Mouse (Mus musculus): ENCODE data around the gene Rassf7. TPM values are rescaled to one million over a fixed set of nuclear protein-coding genes. Genes with fewer than 3 reads are reported as not detected.
A peak's percentile ranks its signal among the peaks of the same experiment; 100 is the strongest.

Gene Rassf7
- polyA plus RNA-seq, 1 experiment from 2014 or later = 27.4 TPM

- H3K4me3 ChIP-seq = no peak overlapping the region
- no peaks in the 10 kb centered on the region for H3K27me3 ChIP-seq
- H3K27ac ChIP-seq = no peak overlapping the region
- no peak overlapping the region for H3K9ac ChIP-seq
- H3K4me1 ChIP-seq (replicated peaks) = no peaks in the 10 kb centered on the region
- ATAC-seq (ENCODE audit: low FRiP score) = no peak
- H3K9me3 ChIP-seq = no peaks in the 10 kb centered on the region
- no peaks in the 10 kb centered on the region for H3K36me3 ChIP-seq
- WGBS = 96% methylated on average over 5 of the region's 5 CpGs
- no peak overlapping the region for H3K4me2 ChIP-seq
These were observed 10.2 kb upstream of the Rassf7 start for GRCm38 (mm10) chr7:141205504-141205903.

- no peaks in the 10 kb centered on the region for H3K36me3 ChIP-seq
- no peak overlapping the region for H3K9ac ChIP-seq
- no peak overlapping the region for H3K4me3 ChIP-seq
- no peaks in the 10 kb centered on the region for H3K4me1 ChIP-seq (replicated peaks)
- no peak overlapping the region for H3K4me2 ChIP-seq
- no peak overlapping the region for H3K27ac ChIP-seq
- 95% methylated on average over 18 of the region's 18 CpGs for WGBS
- no peaks in the 10 kb centered on the region for H3K9me3 ChIP-seq
- ATAC-seq (ENCODE audit: low FRiP score) = no peak
- no peaks in the 10 kb centered on the region for H3K27me3 ChIP-seq
These were observed 9.3 kb upstream of the Rassf7 start for GRCm38 (mm10) chr7:141206182-141206937.

GRCm38 (mm10) chr7:141209526-141209925 is 6.1 kb upstream of the Rassf7 start:
- H3K27me3 ChIP-seq = no peaks in the 10 kb centered on the region
- no peak overlapping the region for H3K27ac ChIP-seq
- 0 out of 2 replicates have a peak, but pooled peaks cover 3% of the 10 kb centered on the region for H3K4me1 ChIP-seq (replicated peaks)
- no peak for ATAC-seq (ENCODE audit: low FRiP score)
- no peak overlapping the region for H3K4me2 ChIP-seq
- WGBS = 73% methylated on average over 3 of the region's 3 CpGs
- H3K9me3 ChIP-seq = no peaks in the 10 kb centered on the region
- H3K36me3 ChIP-seq = no peaks in the 10 kb centered on the region
- no peak overlapping the region for H3K4me3 ChIP-seq
- H3K9ac ChIP-seq = peak overlapping the region; percentile 43; the same call in 1 of the 2 replicates

GRCm38 (mm10) chr7:141210137-141210536 is 5.5 kb upstream of the Rassf7 start:
- H3K36me3 ChIP-seq = no peaks in the 10 kb centered on the region
- H3K4me1 ChIP-seq (replicated peaks) = peaks cover 9% of the 10 kb centered on the region
- H3K27ac ChIP-seq = no peak overlapping the region
- H3K4me2 ChIP-seq = no peak overlapping the region
- H3K4me3 ChIP-seq = no peak overlapping the region
- H3K9ac ChIP-seq = no peak overlapping the region
- no peak for ATAC-seq (ENCODE audit: low FRiP score)
- no peaks in the 10 kb centered on the region for H3K9me3 ChIP-seq
- 87% methylated on average over 12 of the region's 12 CpGs for WGBS
- H3K27me3 ChIP-seq = no peaks in the 10 kb centered on the region

GRCm38 (mm10) chr7:141210606-141211131 is 5.0 kb upstream of the Rassf7 start:
- Histone ChIP-seq H3K4me2 (no peak overlapping the region), H3K4me3 (no peak overlapping the region), H3K4me1 (replicated peaks) (peaks cover 10% of the 10 kb centered on the region), H3K27me3 (no peaks in the 10 kb centered on the region), H3K9ac (no peak overlapping the region), H3K36me3 (no peaks in the 10 kb centered on the region), H3K9me3 (no peaks in the 10 kb centered on the region), H3K27ac (no peak overlapping the region)
- 87% methylated on average over 14 of the region's 14 CpGs for WGBS
- no peak for ATAC-seq (ENCODE audit: low FRiP score)

- H3K9me3 ChIP-seq = no peaks in the 10 kb centered on the region
- no peak overlapping the region for H3K9ac ChIP-seq
- H3K36me3 ChIP-seq = 0 out of 2 replicates have a peak, but pooled peaks cover 9% of the 10 kb centered on the region
- no peak for ATAC-seq (ENCODE audit: low FRiP score)
- no peak overlapping the region for H3K4me3 ChIP-seq
- H3K4me2 ChIP-seq = no peak overlapping the region
- peaks cover 27% of the 10 kb centered on the region for H3K4me1 ChIP-seq (replicated peaks)
- no peak overlapping the region for H3K27ac ChIP-seq
- WGBS = 89% methylated on average over 3 of the region's 3 CpGs
- H3K27me3 ChIP-seq = no peaks in the 10 kb centered on the region
These were observed 2.5 kb upstream of the Rassf7 start for GRCm38 (mm10) chr7:141213133-141213532.

- Histone ChIP-seq H3K4me1 (replicated peaks) (peaks cover 27% of the 10 kb centered on the region), H3K27ac (peak within 1 kb of the TSS; percentile 90), H3K4me2 (peak within 1 kb of the TSS; percentile 92), H3K9me3 (no peaks in the 10 kb centered on the region), H3K36me3 (peaks cover 14% of the 10 kb centered on the region; the same call in 1 of the 2 replicates), H3K4me3 (peak within 1 kb of the TSS; percentile 74), H3K27me3 (no peaks in the 10 kb centered on the region), H3K9ac (peak within 1 kb of the TSS; percentile 74)
- no peak for ATAC-seq (ENCODE audit: low FRiP score)
- 94% methylated on average over 11 of the region's 11 CpGs for WGBS
These were observed 1.9 kb upstream of the Rassf7 start, which contains the start of gene Lmntd2 for GRCm38 (mm10) chr7:141213605-141214235. Gene Lmntd2 (minus strand): TSS chr7:141214080.

GRCm38 (mm10) chr7:141214310-141214709 is 1.4 kb upstream of the Rassf7 start:
- ATAC-seq (ENCODE audit: low FRiP score) = no peak
- no peak overlapping the region for H3K9ac ChIP-seq
- H3K27ac ChIP-seq = peak overlapping the region; percentile 35; the same call in 1 of the 2 replicates
- no peak overlapping the region for H3K4me3 ChIP-seq
- H3K4me1 ChIP-seq (replicated peaks) = peaks cover 27% of the 10 kb centered on the region
- H3K36me3 ChIP-seq = peaks cover 18% of the 10 kb centered on the region
- no peaks in the 10 kb centered on the region for H3K9me3 ChIP-seq
- H3K4me2 ChIP-seq = no peak overlapping the region
- 81% methylated on average over 3 of the region's 3 CpGs for WGBS
- no peaks in the 10 kb centered on the region for H3K27me3 ChIP-seq

- H3K27me3 ChIP-seq = no peaks in the 10 kb centered on the region
- peaks cover 34% of the 10 kb centered on the region for H3K4me1 ChIP-seq (replicated peaks)
- peak overlapping the region; percentile 74 for H3K9ac ChIP-seq
- H3K4me2 ChIP-seq = peak overlapping the region; percentile 92
- H3K36me3 ChIP-seq = peaks cover 18% of the 10 kb centered on the region
- H3K9me3 ChIP-seq = no peaks in the 10 kb centered on the region
- H3K4me3 ChIP-seq = peak overlapping the region; percentile 74
- H3K27ac ChIP-seq = peak overlapping the region; percentile 90
- peak; percentile 69 for ATAC-seq (ENCODE audit: low FRiP score)
- under 1% methylated on average over 42 of the region's 42 CpGs for WGBS
These were observed 447 bp downstream of the Rassf7 start for GRCm38 (mm10) chr7:141215880-141216733.

GRCm38 (mm10) chr7:141216894-141217293 is 1.2 kb downstream of the Rassf7 start:
- no peaks in the 10 kb centered on the region for H3K27me3 ChIP-seq
- 92% methylated on average over 11 of the region's 11 CpGs for WGBS
- H3K4me3 ChIP-seq = peak overlapping the region; percentile 74
- no peak for ATAC-seq (ENCODE audit: low FRiP score)
- H3K9ac ChIP-seq = peak overlapping the region; percentile 74; the same call in 1 of the 2 replicates
- peaks cover 18% of the 10 kb centered on the region for H3K36me3 ChIP-seq
- no peaks in the 10 kb centered on the region for H3K9me3 ChIP-seq
- peak overlapping the region; percentile 92 for H3K4me2 ChIP-seq
- peaks cover 40% of the 10 kb centered on the region for H3K4me1 ChIP-seq (replicated peaks)
- H3K27ac ChIP-seq = no peak overlapping the region

- H3K27me3 ChIP-seq = no peaks in the 10 kb centered on the region
- no peak for ATAC-seq (ENCODE audit: low FRiP score)
- H3K9me3 ChIP-seq = no peaks in the 10 kb centered on the region
- H3K9ac ChIP-seq = peak overlapping the region; percentile 26; the same call in 1 of the 2 replicates
- peaks cover 18% of the 10 kb centered on the region for H3K36me3 ChIP-seq
- WGBS = 94% methylated on average over 17 of the region's 17 CpGs
- no peak overlapping the region for H3K4me2 ChIP-seq
- no peak overlapping the region for H3K4me3 ChIP-seq
- H3K27ac ChIP-seq = no peak overlapping the region
- H3K4me1 ChIP-seq (replicated peaks) = peaks cover 46% of the 10 kb centered on the region
These were observed 1.8 kb downstream of the Rassf7 start for GRCm38 (mm10) chr7:141217343-141218013.

Measured in hindbrain, embryonic 13.5 days (tissue).